Mouse (Mus musculus): ENCODE data around the gene Gch1.

- TF ChIP-seq POLR2A (IDR thresholded peaks at IDR 0.05; ENCODE audit: borderline replicate concordance, insufficient read depth, low read length) (no peak), CTCF (IDR thresholded peaks at IDR 0.05; ENCODE audit: borderline replicate concordance, insufficient read depth, low read depth, low read length) (no peak)
These were observed 73.0 kb downstream of the Gch1 start for GRCm38 (mm10) chr14:47116062-47116762.

All from cerebellum, adult 2 months (tissue).